Mouse (Mus musculus): ENCODE measurements at regions not wholly inside any gene's neighbourhood (a gene's known extent, or its start where the extent isn't known, plus 50 kb on each side); places are given as distances from the start of the nearest gene placed in this dataset.

DNA sequence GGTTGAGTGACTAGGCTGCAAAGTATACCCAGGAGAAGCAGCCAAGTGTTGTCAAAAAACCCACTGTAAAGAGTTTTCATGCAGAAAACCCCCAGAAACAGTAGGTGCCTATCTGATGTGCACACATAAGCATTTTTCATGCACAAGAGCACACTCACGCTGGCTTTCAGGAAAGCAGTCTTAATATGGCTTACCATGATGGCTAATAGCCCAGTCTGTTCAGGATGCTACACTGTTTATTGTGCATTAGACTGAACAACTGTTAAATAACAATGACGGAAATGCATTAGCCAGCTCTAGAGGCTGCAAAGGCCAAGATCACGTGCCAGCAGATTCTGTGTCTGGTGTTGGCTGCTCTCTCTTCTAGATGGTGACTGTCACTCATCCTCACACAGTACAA is 556.1 kb downstream of the Tmem182 start:
- TF ChIP-seq CTCF (IDR thresholded peaks at IDR 0.05; ENCODE audit: control insufficient read depth, insufficient read depth, insufficient read length): no peak
- no peak for TF ChIP-seq CEBPB (IDR thresholded peaks at IDR 0.05; ENCODE audit: low read depth)

All from C2C12 (cell line).